Mouse (Mus musculus) embryonic facial prominence, embryonic 14.5 days (tissue): ENCODE results near the gene Alg14. TPM values are rescaled to one million over a fixed set of nuclear protein-coding genes. Genes with fewer than 3 reads are reported as not detected.
A peak's percentile ranks its signal among the peaks of the same experiment; 100 is the strongest.

Experiments used
- ATAC-seq: fragments of 200-750 bp; cut with Nextera tagmentation; 2 replicates; pipeline ENCODE4 v1.8.0; 2017; ENCODE audit warnings: low read depth, moderate number of reproducible peaks, moderate TSS enrichment
- DNase-seq: peaks from one replicate; pipeline ENCODE4 v3.0.0-alpha.2; 2015; ENCODE audit warnings: low spot score
- H3K27ac ChIP-seq: fragments of 300-500 bp; sonication (generic); replicated peaks from 2 replicates; pipeline ENCODE4 v1.5.1; 2014; ENCODE audit warnings: low read depth, mild to moderate bottlenecking, low read length, moderate library complexity
- H3K27me3 ChIP-seq: fragments of 300-500 bp; sonication (generic); replicated peaks from 2 replicates; pipeline ENCODE4 v1.6.1; 2014; ENCODE audit warnings: low read length; ENCODE audit not compliant: control insufficient read depth, insufficient read depth
- H3K36me3 ChIP-seq: fragments of 300-500 bp; sonication (generic); 2 replicates; pipeline ENCODE4 v1.6.1; 2014; ENCODE audit warnings: low read length, mixed read lengths; ENCODE audit not compliant: control insufficient read depth, insufficient read depth
- H3K4me1 ChIP-seq: fragments of 300-500 bp; sonication (generic); 2 replicates; pipeline ENCODE4 v1.6.1; 2014; ENCODE audit warnings: antibody characterized with exemption, low read length; ENCODE audit not compliant: control insufficient read depth, insufficient read depth
- H3K4me2 ChIP-seq: fragments of 300-500 bp; sonication (generic); 2 replicates; pipeline ENCODE4 v1.6.1; 2014; ENCODE audit warnings: low read depth, mild to moderate bottlenecking, low read length, moderate library complexity, mixed read lengths
- H3K4me3 ChIP-seq: fragments of 300-500 bp; sonication (generic); 2 replicates; pipeline ENCODE4 v1.5.1; 2014; ENCODE audit warnings: low read depth, mild to moderate bottlenecking, low read length
- H3K9ac ChIP-seq: fragments of 300-500 bp; sonication (generic); 2 replicates; pipeline ENCODE4 v1.6.1; 2014; ENCODE audit warnings: low read depth, mild to moderate bottlenecking, low read length, moderate library complexity, mixed read lengths
- H3K9me3 ChIP-seq: fragments of 300-500 bp; sonication (generic); 2 replicates; pipeline ENCODE4 v1.6.1; 2016; ENCODE audit warnings: low read length; ENCODE audit not compliant: control insufficient read depth
- WGBS: fragments of 180-500 bp; shearing (Covaris S2); extraction: QIAGEN DNeasy Blood & Tissue Kit; methylation state at CpG from one replicate; pipeline ENCODE4 v1.1.7; 2014; 5-methylcytosine and 5-hydroxymethylcytosine counted together
- polyA plus RNA-seq: library from polyadenylated mRNA; unstranded; fragments of >200 nt; fragmentation: Nextera tagmentation; extraction: Ambion mirVana; gene quantifications from 2 replicates; pipeline ENCODE4 v1.2.1, GENCODE M21; 2014

Gene Alg14
- polyA plus RNA-seq, 1 experiment from 2014 or later, result 49.6 TPM

DNA sequence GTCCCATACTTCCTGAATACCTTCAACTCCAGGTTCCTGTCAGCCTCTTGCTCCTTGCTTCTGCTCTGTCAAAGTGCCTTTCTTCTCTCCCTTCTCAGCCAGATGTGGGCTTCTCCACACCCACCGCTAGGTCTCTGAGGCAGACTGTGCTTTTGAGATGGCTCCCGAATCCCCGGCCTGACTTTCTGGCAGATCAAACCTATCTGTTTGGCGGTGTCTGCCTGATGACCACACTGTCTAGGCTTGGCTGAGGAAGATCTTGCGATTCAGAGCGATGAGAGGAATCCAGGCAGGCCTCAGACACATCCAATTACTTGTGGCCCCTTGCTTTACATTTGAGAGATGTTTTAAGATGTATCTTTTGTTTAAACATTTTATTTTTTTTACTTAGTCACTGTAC, 110.5 kb downstream of the Alg14 start:
- ATAC-seq, result no peak
- WGBS, result 76% methylated on average over 6 of the region's 6 CpGs
- Histone ChIP-seq H3K4me3 (no peak overlapping the region), H3K9me3 (no peaks in the 10 kb centered on the region), H3K4me1 (peaks cover 4% of the 10 kb centered on the region; the same call in 1 of the 2 replicates), H3K4me2 (no peak overlapping the region), H3K27me3 (no peaks in the 10 kb centered on the region), H3K9ac (no peak overlapping the region), H3K36me3 (no peaks in the 10 kb centered on the region), H3K27ac (no peak overlapping the region)
- DNase-seq, result no peak

DNA sequence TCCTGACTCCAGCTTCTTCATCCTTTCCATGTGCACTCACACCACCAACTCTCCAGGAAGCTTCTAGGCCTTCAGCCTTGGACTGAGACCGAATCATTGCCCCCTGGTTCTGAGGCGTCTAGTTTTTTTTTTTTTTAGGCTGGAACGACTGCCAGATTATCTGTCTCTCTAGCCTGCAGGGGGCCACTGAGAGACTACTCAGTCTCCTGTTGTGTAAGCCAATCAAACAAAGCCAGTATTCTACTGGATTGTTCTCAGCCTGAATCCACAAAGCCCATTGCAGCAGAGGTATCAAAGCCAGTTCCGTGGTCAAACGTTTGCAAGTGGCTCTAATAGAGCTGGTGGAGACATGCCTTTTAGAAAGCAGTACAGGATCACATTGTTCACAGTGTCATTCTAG, 111.9 kb downstream of the Alg14 start:
- DNase-seq, result no peak
- no peak overlapping the region for H3K27ac ChIP-seq
- H3K4me1 ChIP-seq, result peaks cover 9% of the 10 kb centered on the region; the same call in 1 of the 2 replicates
- H3K9ac ChIP-seq, result no peak overlapping the region
- no peaks in the 10 kb centered on the region for H3K36me3 ChIP-seq
- H3K9me3 ChIP-seq, result no peaks in the 10 kb centered on the region
- H3K27me3 ChIP-seq, result no peaks in the 10 kb centered on the region
- ATAC-seq, result no peak
- H3K4me2 ChIP-seq, result no peak overlapping the region
- WGBS, result 42% methylated on average over 5 of the region's 5 CpGs
- no peak overlapping the region for H3K4me3 ChIP-seq

DNA sequence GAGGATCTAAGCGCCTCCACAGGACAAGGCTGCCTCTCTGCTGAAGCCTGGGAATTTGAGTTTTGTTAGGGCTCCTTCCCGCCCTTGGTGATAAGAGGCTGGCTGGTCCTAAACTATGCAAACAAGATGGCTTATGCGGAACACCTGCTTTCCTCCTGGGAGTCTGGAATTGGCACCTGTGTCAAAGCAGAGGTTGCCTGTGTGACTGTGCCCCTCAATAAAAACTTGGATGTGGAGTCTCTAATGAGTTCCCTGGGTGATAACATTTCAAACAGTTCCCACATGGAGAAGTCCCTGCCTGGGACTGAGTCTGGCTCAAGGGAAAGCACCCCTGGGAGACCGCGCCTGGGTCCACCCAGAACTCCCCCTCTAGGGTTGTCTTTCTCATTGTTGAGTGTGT, 113.5 kb downstream of the Alg14 start:
- Histone ChIP-seq H3K9me3 (no peaks in the 10 kb centered on the region), H3K4me1 (peaks cover 9% of the 10 kb centered on the region; the same call in 1 of the 2 replicates), H3K27ac (no peak overlapping the region), H3K36me3 (no peaks in the 10 kb centered on the region), H3K4me2 (no peak overlapping the region), H3K27me3 (no peaks in the 10 kb centered on the region), H3K4me3 (no peak overlapping the region), H3K9ac (no peak overlapping the region)
- peak; percentile 44; the same call in 1 of the 2 replicates for ATAC-seq
- 87% methylated on average over 5 of the region's 5 CpGs for WGBS
- no peak for DNase-seq

DNA sequence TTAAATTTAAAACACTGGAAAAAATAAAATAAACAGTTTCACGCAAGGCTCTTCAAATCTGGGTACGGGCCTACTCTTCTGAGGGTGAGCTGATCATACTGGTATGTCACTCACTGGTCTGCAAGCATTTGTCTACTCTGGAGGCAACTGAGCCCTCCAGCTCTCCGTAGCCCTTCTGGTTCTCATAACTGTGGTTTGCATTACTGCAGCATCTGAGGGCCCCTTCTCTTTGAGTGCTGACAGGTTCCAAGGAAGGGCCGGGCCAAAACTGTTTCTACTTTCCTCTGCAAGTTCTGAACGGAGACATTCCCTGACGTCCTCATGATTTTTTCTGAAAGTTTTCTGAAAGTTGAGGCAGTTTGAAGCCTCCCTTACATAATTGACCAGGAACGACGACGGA, 115.8 kb downstream of the Alg14 start:
- ATAC-seq (peak; percentile 60; the same call in 1 of the 2 replicates), DNase-seq (peak; percentile 77)
- H3K27me3 ChIP-seq, result no peaks in the 10 kb centered on the region
- H3K9me3 ChIP-seq, result no peaks in the 10 kb centered on the region
- no peaks in the 10 kb centered on the region for H3K36me3 ChIP-seq
- WGBS, result 30% methylated on average over 9 of the region's 9 CpGs
- H3K9ac ChIP-seq, result no peak overlapping the region
- H3K4me3 ChIP-seq, result no peak overlapping the region
- peak overlapping the region; percentile 61 for H3K27ac ChIP-seq
- no peak overlapping the region for H3K4me2 ChIP-seq
- H3K4me1 ChIP-seq, result peaks cover 9% of the 10 kb centered on the region; the same call in 1 of the 2 replicates

DNA sequence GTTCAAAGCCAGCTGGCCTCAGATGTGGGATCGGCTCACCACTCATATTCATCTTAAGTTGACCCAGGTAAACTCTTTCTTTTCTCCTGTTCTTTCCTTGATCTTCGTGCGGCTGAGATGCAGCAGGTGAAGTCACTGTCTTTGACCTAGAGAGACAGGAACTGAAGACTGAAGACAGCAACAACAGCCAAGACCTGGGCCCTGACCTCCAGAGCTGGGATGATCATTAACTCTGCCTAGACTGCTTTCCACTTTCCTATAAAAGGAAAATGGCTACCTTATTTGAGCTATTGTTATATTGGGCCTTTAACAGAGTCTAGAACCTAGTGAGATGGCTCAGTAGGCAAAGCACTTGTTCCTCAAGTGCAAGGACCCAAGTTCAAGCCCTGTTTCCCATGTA, 116.8 kb downstream of the Alg14 start:
- Histone ChIP-seq H3K4me2 (no peak overlapping the region), H3K9me3 (no peaks in the 10 kb centered on the region), H3K36me3 (no peaks in the 10 kb centered on the region), H3K4me1 (peaks cover 9% of the 10 kb centered on the region; the same call in 1 of the 2 replicates), H3K27me3 (no peaks in the 10 kb centered on the region), H3K9ac (no peak overlapping the region), H3K4me3 (no peak overlapping the region), H3K27ac (no peak overlapping the region)
- no peak for ATAC-seq
- DNase-seq, result no peak
- whole genome bisulfite sequencing, result 96% methylated on average over 3 of the region's 3 CpGs

DNA sequence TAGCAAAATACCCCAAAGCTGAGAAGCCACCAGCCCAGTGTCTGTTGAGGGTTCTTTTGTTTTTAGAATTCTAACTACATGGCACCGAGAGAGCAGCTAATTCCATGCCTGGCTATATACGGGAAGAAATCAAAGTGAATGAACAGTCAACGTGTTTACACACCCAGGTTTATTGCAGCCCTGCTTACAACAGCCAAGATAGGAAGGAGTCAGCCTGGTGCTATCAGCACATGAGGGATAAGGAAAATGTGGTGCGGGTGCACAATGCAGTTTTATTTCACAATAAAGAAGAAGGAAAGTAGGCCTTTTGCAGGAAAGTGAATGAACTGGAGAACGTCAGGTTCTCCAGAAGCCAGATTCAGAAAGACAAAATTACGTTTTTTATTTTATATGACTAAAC, 119.9 kb downstream of the Alg14 start:
- ATAC-seq, result no peak
- no peak for DNase-seq
- Histone ChIP-seq H3K4me1 (peaks cover 9% of the 10 kb centered on the region; the same call in 1 of the 2 replicates), H3K27ac (no peak overlapping the region), H3K36me3 (no peaks in the 10 kb centered on the region), H3K9me3 (no peaks in the 10 kb centered on the region), H3K4me2 (no peak overlapping the region), H3K27me3 (no peaks in the 10 kb centered on the region), H3K9ac (no peak overlapping the region), H3K4me3 (no peak overlapping the region)
- 82% methylated on average over 6 of the region's 6 CpGs for WGBS

Other genes starting within 250 kb of the Alg14 start
- gene Rwdd3, start 120.1 kb upstream of the Alg14 start, polyA plus RNA-seq, result 7.2 and 9.3 TPM in 2 replicates
- gene Tmem56, start 8.7 kb upstream of the Alg14 start, polyA plus RNA-seq, result 1.6 and 3.0 TPM in 2 replicates
- 870 and 944 TPM in 2 replicates for gene Cnn3, start 134.7 kb downstream of the Alg14 start, polyA plus RNA-seq
- gene Slc44a3, start 240.6 kb downstream of the Alg14 start, polyA plus RNA-seq, result 4.9 and 6.4 TPM in 2 replicates